Mouse (Mus musculus) liver, adult 2 months (tissue): ENCODE data around the gene Cd302.

Experiments used
- CTCF ChIP-seq: fragments of 200-500 bp; IDR thresholded peaks from 2 replicates; pipeline ENCODE4 v1.5.1; 2011; ENCODE audit warnings: low read depth, low read length, control low read depth
- POLR2A ChIP-seq: fragments of 200-500 bp; IDR thresholded peaks from 2 replicates; pipeline ENCODE4 v1.6.1; 2011; ENCODE audit warnings: low read length, control low read depth; ENCODE audit not compliant: insufficient read depth; ENCODE audit errors: extremely low read depth

DNA sequence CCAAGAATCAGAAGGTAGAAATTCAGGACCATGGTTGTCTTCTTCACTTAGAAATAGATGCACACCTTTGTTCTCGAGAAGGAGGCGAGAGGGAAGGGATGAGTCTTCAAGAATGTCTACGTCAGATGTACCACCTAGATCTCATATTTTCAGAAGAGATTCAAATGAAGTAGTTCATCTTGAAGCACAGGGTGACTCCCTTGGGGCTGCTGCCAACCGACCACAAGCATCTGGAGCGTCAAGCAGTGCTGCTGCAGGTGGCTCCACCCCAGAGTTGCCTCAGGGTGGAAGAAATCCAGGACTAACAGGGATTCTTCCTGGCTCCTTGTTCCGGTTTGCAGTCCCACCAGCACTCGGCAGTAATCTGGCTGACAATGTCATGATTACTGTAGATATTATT is 49.8 kb downstream of the Cd302 start:
- no peak for TF ChIP-seq POLR2A
- no peak for TF ChIP-seq CTCF
